Mouse (Mus musculus) gastrocnemius, postnatal 25 days (tissue): ENCODE data around the gene Nae1. TPM values are rescaled to one million over a fixed set of nuclear protein-coding genes. Genes with fewer than 3 reads are reported as not detected.
A peak's percentile ranks its signal among the peaks of the same experiment; 100 is the strongest.

Experiments used
- DNase-seq: peaks from one replicate; pipeline ENCODE4 v3.0.0; 2022
- total RNA-seq, 2 experiments: library from RNA; stranded (reverse); gene quantifications; 1 replicate in 1 of 2; 2 replicates in 1 of 2; pipeline ENCODE4 v1.2.3; 2021

The Nae1 gene
- total RNA-seq, 2 experiments from 2014 or later, result 19.7 to 22.8 TPM

GRCm38 (mm10) chr8:104533551-104533950 is 886 bp downstream of the Nae1 start:
- no peak for DNase-seq

- no peak for DNase-seq
Observed at GRCm38 (mm10) chr8:104529671-104530070, 4.8 kb downstream of the Nae1 start.

- DNase-seq, result no peak
Observed at GRCm38 (mm10) chr8:104517872-104518271, 16.6 kb downstream of the Nae1 start.

GRCm38 (mm10) chr8:104510134-104510533 is 24.3 kb downstream of the Nae1 start:
- no peak for DNase-seq

- peak; percentile 12 for DNase-seq
Observed at GRCm38 (mm10) chr8:104509061-104510006, 25.1 kb downstream of the Nae1 start, which contains the start of gene Terb1. TSS of gene Terb1 (minus strand) at chr8:104509910.

GRCm38 (mm10) chr8:104479091-104479490 is 55.3 kb downstream of the Nae1 start:
- DNase-seq, result no peak

- no peak for DNase-seq
Observed at GRCm38 (mm10) chr8:104472465-104472864, 62.0 kb downstream of the Nae1 start.

- DNase-seq, result no peak
Observed at GRCm38 (mm10) chr8:104467463-104467862, 67.0 kb downstream of the Nae1 start.

Other genes with a start within 250 kb of the Nae1 start
- gene Cmtm2a, start 241.5 kb downstream of the Nae1 start, total RNA-seq, result not detected
- not detected for gene Gm45711, start 224.6 kb downstream of the Nae1 start, total RNA-seq
- gene Cmtm1, start 224.5 kb downstream of the Nae1 start, total RNA-seq, result not detected
- not detected for gene Gm11020, start 213.1 kb downstream of the Nae1 start, total RNA-seq
- not detected for gene Cmtm2b, start 212.4 kb downstream of the Nae1 start, total RNA-seq
- gene Cmtm3, start 195.2 kb downstream of the Nae1 start, total RNA-seq, result 10 to 100 TPM in 1 of 2 experiments, 1 to 10 TPM in 1; 8.5 to 10.3 TPM
- gene Cmtm4, start 138.8 kb downstream of the Nae1 start, total RNA-seq, result 1 to 10 TPM; 3.7 to 4.1 TPM
- gene Dync1li2, start 91.6 kb downstream of the Nae1 start, total RNA-seq, result 100 to 1,000 TPM in 1 of 2 experiments, 10 to 100 TPM in 1; 63.2 to 101 TPM
- under 1 TPM in 1 of 2 experiments, not detected in 1; 0.10 TPM for gene Terb1, start 24.7 kb downstream of the Nae1 start, total RNA-seq
- 1 to 10 TPM; 1.0 to 1.2 TPM for gene Car7, start 52 bp upstream of the Nae1 start, total RNA-seq
- 1 to 10 TPM; 2.8 to 2.9 TPM for gene Pdp2, start 56.8 kb upstream of the Nae1 start, total RNA-seq
- gene Cdh16, start 89.8 kb upstream of the Nae1 start, total RNA-seq, result not detected
- gene Rrad, start 96.7 kb upstream of the Nae1 start, total RNA-seq, result 1 to 10 TPM; 3.8 to 6.2 TPM
- gene Ciao2b, start 107.3 kb upstream of the Nae1 start, total RNA-seq, result 10 to 100 TPM; 27.3 to 33.1 TPM
- not detected for gene Ces2a, start 199.4 kb upstream of the Nae1 start, total RNA-seq